ENCODE assay signal across 9 mouse cellular contexts in genomic region chrX:8832043-8832442, GRCm38 (mm10). TPM values are rescaled to one million over a fixed set of nuclear protein-coding genes. Genes with fewer than 3 reads are reported as not detected.
DNase-seq lines count a peak whose midpoint lies in the region; ATAC-seq lines count a peak whose summit lies in the region.
"Had no signal": no experiment of that assay in that cellular context is flagged by ENCODE, and none has a peak within 500 bp of the region (broad histone marks: within the 10 kb centered on the region; RNA-seq: fewer than 3 reads in every experiment).

No protein-coding gene starts in this region.

- no peak overlapping the region for H3K9ac ChIP-seq in intestine, embryonic 14.5 days (ENCODE audit: low read length)
- H3K9ac ChIP-seq in intestine, embryonic 16.5 days (ENCODE audit: low read depth, low read length), result no peak overlapping the region
- H3K9ac ChIP-seq: lung, embryonic 15.5 days had no signal

- no peak overlapping the region for H3K4me2 ChIP-seq in intestine, embryonic 14.5 days (ENCODE audit: low read length)
- H3K4me2 ChIP-seq in intestine, embryonic 16.5 days (ENCODE audit: low read depth, low read length), result no peak overlapping the region
- H3K4me2 ChIP-seq: lung, embryonic 15.5 days had no signal

- H3K27ac ChIP-seq in intestine, embryonic 14.5 days (ENCODE audit: low read depth), result no peak overlapping the region
- H3K27ac ChIP-seq in intestine, embryonic 16.5 days (ENCODE audit: low read length), result no peak overlapping the region
- H3K27ac ChIP-seq in limb, embryonic 10.5 days, result no peak overlapping the region
- H3K27ac ChIP-seq: lung, embryonic 15.5 days had no signal

- DNase-seq in intestine, embryonic 14.5 days (ENCODE audit: low spot score), result peak; percentile 70
- DNase-seq in WW6 (ENCODE audit: low read depth, low spot score), result peak; percentile 4
- peak; percentile 15 for DNase-seq in embryo, embryonic 10 days (ENCODE audit: low spot score)
- peak; percentile 7 to 62 for DNase-seq in kidney, adult 8-10 months
- peak; percentile 35 for DNase-seq in limb, embryonic 10.5 days (ENCODE audit: low spot score)
- peak; percentile 47 for DNase-seq in right cerebral cortex, adult 18-20 months

- H3K4me1 ChIP-seq in intestine, embryonic 14.5 days (replicated peaks; ENCODE audit: control insufficient read depth, insufficient read depth, low read length), result no peaks in the 10 kb centered on the region
- H3K4me1 ChIP-seq in intestine, embryonic 16.5 days (ENCODE audit: control insufficient read depth, insufficient read depth, low read length), result no peaks in the 10 kb centered on the region
- H3K4me1 ChIP-seq in limb, embryonic 10.5 days, result no peaks in the 10 kb centered on the region
- H3K4me1 ChIP-seq: lung, embryonic 15.5 days had no signal

- H3K36me3 ChIP-seq in intestine, embryonic 14.5 days (ENCODE audit: control insufficient read depth, insufficient read depth, low read length), result no peaks in the 10 kb centered on the region
- no peaks in the 10 kb centered on the region for H3K36me3 ChIP-seq in intestine, embryonic 16.5 days (ENCODE audit: control insufficient read depth, insufficient read depth, low read length)
- no peaks in the 10 kb centered on the region for H3K36me3 ChIP-seq in limb, embryonic 10.5 days
- H3K36me3 ChIP-seq: lung, embryonic 15.5 days had no signal

- ATAC-seq in intestine, embryonic 14.5 days (replicated peaks; ENCODE audit: low FRiP score, low TSS enrichment, low read depth), result no peak
- no peak for ATAC-seq in intestine, embryonic 16.5 days
- ATAC-seq in inflammation-experienced regulatory T-cells, adult 6 months, result no peak

- no peak overlapping the region for H3K4me3 ChIP-seq in intestine, embryonic 14.5 days (ENCODE audit: low read depth, low read length)
- H3K4me3 ChIP-seq in intestine, embryonic 16.5 days (ENCODE audit: low read length), result no peak overlapping the region
- no peak overlapping the region for H3K4me3 ChIP-seq in limb, embryonic 10.5 days
- H3K4me3 ChIP-seq: lung, embryonic 15.5 days had no signal

- no peaks in the 10 kb centered on the region for H3K27me3 ChIP-seq in intestine, embryonic 14.5 days (replicated peaks; ENCODE audit: control insufficient read depth, insufficient read depth, low read length)
- no peaks in the 10 kb centered on the region for H3K27me3 ChIP-seq in intestine, embryonic 16.5 days (replicated peaks; ENCODE audit: control insufficient read depth, insufficient read depth, low read length)
- H3K27me3 ChIP-seq in limb, embryonic 10.5 days (ENCODE audit: low read depth, poor library complexity, severe bottlenecking), result no peaks in the 10 kb centered on the region
- H3K27me3 ChIP-seq: lung, embryonic 15.5 days had no signal

- no peaks in the 10 kb centered on the region for H3K9me3 ChIP-seq in intestine, embryonic 14.5 days (ENCODE audit: control insufficient read depth, low read length)
- no peaks in the 10 kb centered on the region for H3K9me3 ChIP-seq in intestine, embryonic 16.5 days (ENCODE audit: control insufficient read depth, low read length)
- no peaks in the 10 kb centered on the region for H3K9me3 ChIP-seq in limb, embryonic 10.5 days (replicated peaks)
- H3K9me3 ChIP-seq: lung, embryonic 15.5 days had no signal

RNA-seq across cellular contexts. Expression of gene Gm6592, which starts 11.8 kb away (rescaled TPM):
- not detected in 2 replicates for polyA plus RNA-seq in intestine, embryonic 14.5 days (2014; fragmentation: Nextera tagmentation; extraction: Ambion mirVana)
- not detected in 2 replicates for polyA plus RNA-seq in intestine, embryonic 16.5 days (2015; fragmentation: Nextera tagmentation; extraction: Ambion mirVana)
- polyA plus RNA-seq in limb, embryonic 10.5 days (2016; fragmentation: Nextera tagmentation; extraction: Ambion mirVana), result not detected in 2 replicates
- not detected for polyA plus RNA-seq in inflammation-experienced regulatory T-cells, adult 6 months (2017; shearing (Covaris generic))
- polyA plus RNA-seq: lung, embryonic 15.5 days had no signal

RNA-seq across cellular contexts. Expression of gene Ssxb5, which starts 28.6 kb away (rescaled TPM):
- not detected in 2 replicates for polyA plus RNA-seq in intestine, embryonic 14.5 days (2014; fragmentation: Nextera tagmentation; extraction: Ambion mirVana)
- polyA plus RNA-seq in intestine, embryonic 16.5 days (2015; fragmentation: Nextera tagmentation; extraction: Ambion mirVana), result not detected in 2 replicates
- polyA plus RNA-seq in limb, embryonic 10.5 days (2016; fragmentation: Nextera tagmentation; extraction: Ambion mirVana), result not detected in 2 replicates
- polyA plus RNA-seq in inflammation-experienced regulatory T-cells, adult 6 months (2017; shearing (Covaris generic)), result not detected
- polyA plus RNA-seq: lung, embryonic 15.5 days had no signal

RNA-seq across cellular contexts. Expression of gene Gm5751, which starts 42.0 kb away (rescaled TPM):
- polyA plus RNA-seq in intestine, embryonic 14.5 days (2014; fragmentation: Nextera tagmentation; extraction: Ambion mirVana), result not detected in 2 replicates
- not detected in 2 replicates for polyA plus RNA-seq in intestine, embryonic 16.5 days (2015; fragmentation: Nextera tagmentation; extraction: Ambion mirVana)
- not detected in 2 replicates for polyA plus RNA-seq in limb, embryonic 10.5 days (2016; fragmentation: Nextera tagmentation; extraction: Ambion mirVana)
- not detected for polyA plus RNA-seq in inflammation-experienced regulatory T-cells, adult 6 months (2017; shearing (Covaris generic))
- polyA plus RNA-seq: lung, embryonic 15.5 days had no signal

Comparison
In these comparisons a context has a peak if more than half of its experiments do, and no peak if none do; other contexts are left out.
1. DNase-seq: peak in every context shown above with its lines; median percentile 70 in intestine, embryonic 14.5 days; 47 in right cerebral cortex, adult 18-20 months; 35 in limb, embryonic 10.5 days; 34 in kidney, adult 8-10 months; 15 in embryo, embryonic 10 days; 4 in WW6.